Mouse (Mus musculus): ENCODE results near the gene Kcnj4. TPM values are rescaled to one million over a fixed set of nuclear protein-coding genes. Genes with fewer than 3 reads are reported as not detected.

Gene Kcnj4
- total RNA-seq, 1 experiment from 2014 or later: not detected

DNA sequence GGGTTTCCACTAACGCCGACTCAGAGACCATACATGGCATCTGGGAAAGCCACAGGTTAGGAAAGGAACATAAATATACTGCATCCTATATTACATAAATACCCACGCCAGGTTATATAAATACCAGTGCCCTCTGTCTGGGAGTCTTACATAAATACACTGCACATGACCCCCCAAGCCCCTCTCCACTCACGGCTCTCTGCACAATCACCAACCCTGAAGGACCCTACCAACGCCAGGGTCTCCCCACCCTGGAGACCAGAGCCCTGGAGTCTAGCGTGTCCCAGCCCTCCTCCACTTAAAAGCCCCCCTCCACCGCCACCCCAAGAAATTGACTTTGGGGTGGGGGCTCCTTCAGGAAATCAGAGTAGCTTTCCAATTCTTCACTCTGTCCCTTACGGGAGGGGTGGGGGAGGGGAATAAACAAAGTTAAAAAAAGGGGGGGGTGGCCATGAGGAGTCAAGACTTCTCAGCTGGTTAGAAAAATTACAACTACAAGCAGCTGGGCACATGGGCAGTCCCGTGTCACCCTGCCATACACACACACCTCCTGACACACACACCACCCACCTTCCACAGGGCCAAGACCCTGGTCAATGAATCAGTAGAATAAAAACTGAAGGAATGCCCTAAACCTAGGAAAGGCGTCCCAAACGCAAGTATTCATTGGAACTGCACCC is 64.2 kb downstream of the Kcnj4 start:
- no peak for ATAC-seq (replicated peaks in 1 of 2; ENCODE audit: insufficient read depth in 1 of 2, low FRiP score in 2 of 2, low TSS enrichment in 1 of 2, low read depth in 1 of 2, poor library complexity in 2 of 2, severe bottlenecking in 2 of 2)

DNA sequence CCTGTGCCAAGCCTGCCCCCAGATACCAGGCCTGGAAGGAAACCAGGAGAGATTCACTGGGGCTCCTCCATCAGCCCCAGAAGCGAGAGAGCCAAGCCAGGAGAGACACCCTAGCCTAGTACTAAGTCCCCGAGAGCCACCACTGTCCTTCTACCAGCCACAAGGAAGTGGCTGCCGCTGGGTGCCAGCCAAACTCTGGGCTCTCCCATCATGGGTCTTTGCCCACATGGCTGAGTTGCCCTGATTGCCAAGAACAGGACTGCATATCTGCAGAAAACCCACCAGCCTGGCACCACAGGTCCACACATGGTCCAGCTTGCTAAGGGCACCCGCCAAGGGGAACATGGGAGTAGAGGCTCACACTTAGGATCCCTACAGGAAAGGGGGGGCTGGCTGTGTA is 64.8 kb downstream of the Kcnj4 start:
- peak; percentile 34 to 54 for ATAC-seq (replicated peaks in 1 of 2; ENCODE audit: insufficient read depth in 1 of 2, low FRiP score in 2 of 2, low TSS enrichment in 1 of 2, low read depth in 1 of 2, poor library complexity in 2 of 2, severe bottlenecking in 2 of 2)

DNA sequence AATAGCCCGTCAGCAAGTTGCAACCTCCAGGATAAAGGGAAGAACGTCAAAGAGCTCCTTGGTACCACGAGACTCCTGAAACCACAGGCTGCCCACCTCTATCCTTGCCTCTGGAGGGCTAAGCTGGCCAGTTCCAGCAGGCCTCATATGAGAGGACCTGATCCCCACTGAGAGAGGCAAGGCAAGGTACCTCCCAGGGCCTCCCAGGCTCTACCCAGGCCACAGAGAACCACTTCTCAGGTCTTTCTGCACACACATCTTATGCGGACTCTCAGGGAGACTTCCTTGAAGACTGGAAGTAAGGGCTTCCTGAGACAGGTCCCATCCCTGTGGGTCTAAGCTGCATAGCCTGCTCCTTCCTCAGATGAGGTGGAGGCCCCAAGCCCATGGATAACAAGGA is 65.7 kb downstream of the Kcnj4 start:
- no peak for ATAC-seq (replicated peaks in 1 of 2; ENCODE audit: insufficient read depth in 1 of 2, low FRiP score in 2 of 2, low TSS enrichment in 1 of 2, low read depth in 1 of 2, poor library complexity in 2 of 2, severe bottlenecking in 2 of 2)

DNA sequence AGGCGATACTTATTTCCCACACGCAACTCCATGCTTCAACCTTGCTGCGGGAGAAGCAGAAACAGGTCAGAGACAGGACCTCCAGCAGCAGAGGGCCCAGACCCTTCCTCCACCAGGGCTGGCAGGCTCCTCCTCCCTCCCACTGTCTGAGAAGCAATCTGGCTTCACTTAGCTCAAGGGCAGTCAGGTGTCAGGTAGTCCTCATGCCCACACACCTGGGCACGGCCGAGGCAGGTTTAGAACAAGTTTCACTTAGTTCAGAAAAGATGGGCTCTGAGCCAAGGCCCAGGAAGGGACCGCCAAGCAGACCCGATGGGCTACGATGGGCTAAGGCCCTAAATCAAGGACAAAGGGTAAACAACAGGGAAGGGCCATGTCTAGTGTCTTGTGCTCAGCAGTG is 66.2 kb downstream of the Kcnj4 start:
- no peak for ATAC-seq (replicated peaks in 1 of 2; ENCODE audit: insufficient read depth in 1 of 2, low FRiP score in 2 of 2, low TSS enrichment in 1 of 2, low read depth in 1 of 2, poor library complexity in 2 of 2, severe bottlenecking in 2 of 2)

DNA sequence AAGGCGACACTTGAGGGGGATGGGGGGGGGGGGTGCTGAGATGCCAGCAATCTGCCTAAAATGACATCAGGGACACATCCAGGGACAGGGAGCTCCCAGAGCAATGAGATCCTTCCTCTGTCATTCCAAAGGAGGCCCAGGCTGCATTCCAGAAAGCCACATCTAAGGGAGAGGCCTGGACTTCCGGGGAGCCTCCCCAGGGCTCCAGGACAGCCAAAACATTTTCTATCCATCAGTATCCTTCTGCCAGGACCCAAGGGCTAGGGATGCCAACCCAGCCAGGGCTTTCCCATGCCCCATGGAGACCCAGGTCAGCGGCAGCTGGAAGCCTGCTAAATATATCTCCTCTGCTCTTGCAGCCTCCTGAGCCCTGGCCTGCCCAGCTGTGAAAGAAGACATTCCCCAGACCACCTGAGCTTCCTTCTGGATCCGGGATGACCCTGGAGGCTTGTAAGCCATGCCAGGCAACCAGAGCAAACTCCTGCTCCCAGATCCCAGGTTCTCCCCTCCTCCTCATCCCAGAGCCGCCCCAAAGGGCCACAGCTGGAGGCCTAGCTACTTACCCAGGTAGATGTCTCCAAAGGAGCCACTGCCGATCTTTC is 66.7 kb downstream of the Kcnj4 start:
- ATAC-seq (replicated peaks in 1 of 2; ENCODE audit: insufficient read depth in 1 of 2, low FRiP score in 2 of 2, low TSS enrichment in 1 of 2, low read depth in 1 of 2, poor library complexity in 2 of 2, severe bottlenecking in 2 of 2): no peak

DNA sequence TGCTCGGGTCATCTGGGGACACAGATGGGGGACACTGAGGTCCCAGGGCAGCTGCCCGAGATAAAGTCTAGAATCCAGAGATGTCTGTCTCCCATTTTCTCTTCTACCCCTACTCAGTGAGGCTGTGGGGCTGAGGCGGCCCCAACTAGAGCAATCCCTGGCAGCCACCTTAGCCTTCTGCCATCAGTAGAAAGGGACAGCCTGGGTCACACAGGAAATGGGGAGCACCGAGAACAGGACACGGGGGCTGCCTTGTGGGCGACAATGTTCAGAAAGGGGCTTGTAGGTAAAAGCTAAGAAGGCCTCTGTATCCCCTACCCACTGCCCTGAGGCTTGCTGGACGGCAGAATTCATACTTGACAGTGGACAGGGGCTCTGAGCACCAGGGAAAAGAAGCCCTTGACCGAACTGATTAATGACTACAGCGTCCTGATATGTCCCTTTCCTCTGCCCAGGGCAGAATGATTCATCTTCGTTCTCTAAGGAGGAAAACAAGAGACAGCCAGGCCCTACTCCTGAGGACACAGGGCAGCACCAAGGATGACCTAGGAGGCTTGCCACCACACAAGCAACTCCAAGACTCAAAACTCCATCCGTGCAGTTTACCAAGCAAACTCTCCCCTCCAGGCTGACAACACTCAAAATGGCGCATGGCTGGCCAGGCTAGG is 67.4 kb downstream of the Kcnj4 start:
- no peak for ATAC-seq (replicated peaks in 1 of 2; ENCODE audit: insufficient read depth in 1 of 2, low FRiP score in 2 of 2, low TSS enrichment in 1 of 2, low read depth in 1 of 2, poor library complexity in 2 of 2, severe bottlenecking in 2 of 2)

DNA sequence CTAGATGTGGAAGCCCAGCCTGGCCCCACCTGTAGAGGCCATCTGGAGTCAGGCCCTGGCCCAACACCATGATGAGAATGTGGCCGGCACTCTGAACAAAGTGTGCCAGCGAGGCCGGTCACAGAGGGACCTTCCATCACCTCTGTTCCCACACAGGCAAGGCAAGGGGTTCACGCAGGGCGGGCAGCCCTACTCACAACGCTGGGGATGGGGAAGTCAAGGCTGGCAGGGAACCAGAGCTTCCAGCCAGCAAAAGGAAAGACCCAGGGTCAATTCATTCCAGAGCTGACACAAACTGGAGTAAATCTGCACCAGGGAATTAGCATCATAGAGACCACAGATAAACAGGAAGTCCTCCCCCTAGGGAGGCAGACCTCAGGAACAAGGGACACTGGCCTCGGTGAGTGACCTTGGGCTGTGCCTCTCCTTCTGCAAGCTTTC is 68.5 kb downstream of the Kcnj4 start:
- no peak for ATAC-seq (replicated peaks in 1 of 2; ENCODE audit: insufficient read depth in 1 of 2, low FRiP score in 2 of 2, low TSS enrichment in 1 of 2, low read depth in 1 of 2, poor library complexity in 2 of 2, severe bottlenecking in 2 of 2)

DNA sequence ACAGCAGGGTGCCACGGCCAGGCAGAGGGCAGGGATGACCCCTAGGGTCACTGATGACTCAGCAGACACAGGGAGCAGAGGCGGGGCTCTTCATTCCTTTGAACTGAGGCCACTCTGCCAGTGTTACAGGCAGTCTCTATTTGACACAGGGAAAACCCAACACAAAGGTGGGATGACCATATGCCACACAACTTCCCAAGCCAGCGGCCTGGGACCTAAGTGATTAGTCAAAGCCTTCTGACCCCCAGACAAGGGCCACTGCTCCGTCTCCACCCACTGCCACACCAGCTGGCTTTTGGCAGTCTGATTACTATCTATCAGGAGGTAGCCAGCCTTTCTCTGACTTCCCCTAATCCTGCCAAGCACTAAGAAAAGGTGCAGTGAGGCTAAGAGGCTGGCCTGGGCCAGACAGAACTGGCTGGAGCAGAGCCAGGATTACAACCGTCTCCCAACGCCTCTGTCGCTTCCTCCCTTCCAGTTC is 69.8 kb downstream of the Kcnj4 start:
- peak; percentile 55 for ATAC-seq (replicated peaks in 1 of 2; ENCODE audit: insufficient read depth in 1 of 2, low FRiP score in 2 of 2, low TSS enrichment in 1 of 2, low read depth in 1 of 2, poor library complexity in 2 of 2, severe bottlenecking in 2 of 2)

Other genes with a start within 250 kb of the Kcnj4 start
- 0.13 and 0.79 TPM in 2 replicates for gene Baiap2l2, start 219.7 kb downstream of the Kcnj4 start, total RNA-seq (2017)
- 7.4 and 10.2 TPM in 2 replicates for gene Pla2g6, start 176.9 kb downstream of the Kcnj4 start, total RNA-seq (2017)
- 12.3 and 31.4 TPM in 2 replicates for gene Maff, start 158.6 kb downstream of the Kcnj4 start, total RNA-seq (2017)
- gene Tmem184b, start 101.7 kb downstream of the Kcnj4 start, total RNA-seq (2017): 3.5 and 6.5 TPM in 2 replicates
- 55.3 and 55.5 TPM in 2 replicates for gene Csnk1e, start 49.7 kb downstream of the Kcnj4 start, total RNA-seq (2017)
- not detected in 2 replicates for gene Kdelr3, start 11.2 kb upstream of the Kcnj4 start, total RNA-seq (2017)
- gene Ddx17, start 41.5 kb upstream of the Kcnj4 start, total RNA-seq (2017): 243 and 272 TPM in 2 replicates
- gene Dmc1, start 99.9 kb upstream of the Kcnj4 start, total RNA-seq (2017): 2.4 and 2.8 TPM in 2 replicates
- 0.44 and 1.7 TPM in 2 replicates for gene Fam227a, start 153.7 kb upstream of the Kcnj4 start, total RNA-seq (2017)
- gene Cby1, start 154.0 kb upstream of the Kcnj4 start, total RNA-seq (2017): 33.0 and 75.0 TPM in 2 replicates
- 52.1 and 75.9 TPM in 2 replicates for gene Tomm22, start 165.6 kb upstream of the Kcnj4 start, total RNA-seq (2017)
- 33.6 and 35.1 TPM in 2 replicates for gene Josd1, start 182.7 kb upstream of the Kcnj4 start, total RNA-seq (2017)
- gene Gtpbp1, start 185.6 kb upstream of the Kcnj4 start, total RNA-seq (2017): 56.9 and 71.1 TPM in 2 replicates
- 110 and 149 TPM in 2 replicates for gene Sun2, start 237.3 kb upstream of the Kcnj4 start, total RNA-seq (2017)

Measured in hematopoietic stem cell, adult 5-6 weeks (primary cell).